Mouse (Mus musculus) kidney, adult 2 months (tissue): ENCODE measurements around the gene Gbe1.

Experiments used
- CTCF ChIP-seq: fragments of 200-500 bp; conservative IDR thresholded peaks from 2 replicates; pipeline ENCODE4 v1.5.1; 2011; ENCODE audit warnings: low read depth, mild to moderate bottlenecking, control low read depth, low read length, moderate library complexity, mixed read lengths; ENCODE audit not compliant: insufficient read depth, insufficient read length
- POLR2A ChIP-seq: fragments of 200-500 bp; IDR thresholded peaks from one replicate; pipeline ENCODE4 v1.6.1; 2011; ENCODE audit warnings: low read depth, low read length, control low read depth

DNA sequence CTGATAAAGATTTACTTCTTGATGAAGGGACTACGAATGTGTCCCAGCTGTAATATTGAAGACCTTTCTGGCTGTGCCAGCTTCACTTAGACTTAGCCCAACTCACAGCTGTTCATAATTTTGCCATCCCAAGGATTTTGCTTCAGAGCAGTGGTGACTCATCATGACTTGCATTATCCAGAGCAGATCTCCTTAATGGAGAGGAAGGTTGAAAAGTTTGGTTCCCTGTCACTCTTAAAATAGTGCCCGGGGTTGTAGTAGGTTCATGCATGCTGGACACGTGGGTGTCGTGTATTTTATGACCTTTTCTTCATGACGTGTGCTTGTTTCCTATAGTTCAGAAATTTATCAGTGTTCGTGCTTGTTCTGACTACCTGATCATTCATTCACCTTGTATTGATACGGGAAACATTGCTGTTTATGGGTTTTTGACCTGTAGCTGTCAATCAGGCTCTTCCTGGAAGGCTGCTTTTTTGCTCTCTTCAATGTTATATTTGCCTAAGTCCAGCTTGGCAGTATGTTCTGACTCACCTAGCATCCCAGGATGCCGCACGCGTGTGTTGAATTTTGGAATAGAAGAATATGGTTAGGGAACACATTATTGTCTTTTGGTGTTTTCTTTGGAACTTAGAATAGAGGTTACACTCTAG is 17.0 kb downstream of the Gbe1 start:
- TF ChIP-seq CTCF (no peak), POLR2A (no peak)
